Mouse (Mus musculus) right cerebral cortex, postnatal 4 days (tissue): Measurements from ENCODE around the gene Dio1.
A peak's percentile ranks its signal among the peaks of the same experiment; 100 is the strongest.

Experiments used
- DNase-seq: peaks from one replicate; pipeline ENCODE4 v3.0.0-alpha.2; 2022

Dio1 gene

GRCm38 (mm10) chr4:107299779-107300340 lies 7.1 kb downstream of the Dio1 start:
- DNase-seq, result no peak

- DNase-seq, result no peak
These were observed 8.8 kb downstream of the Dio1 start for GRCm38 (mm10) chr4:107298071-107298606.

GRCm38 (mm10) chr4:107292273-107292662 lies 14.7 kb downstream of the Dio1 start:
- no peak for DNase-seq

GRCm38 (mm10) chr4:107291611-107292272 lies 15.2 kb downstream of the Dio1 start:
- DNase-seq, result peak; percentile 7

- DNase-seq, result no peak
These were observed 19.5 kb downstream of the Dio1 start for GRCm38 (mm10) chr4:107287517-107287916.

GRCm38 (mm10) chr4:107286386-107286785 lies 20.6 kb downstream of the Dio1 start:
- no peak for DNase-seq

GRCm38 (mm10) chr4:107285446-107286200 lies 21.3 kb downstream of the Dio1 start:
- DNase-seq, result no peak

- DNase-seq, result no peak
These were observed 26.0 kb downstream of the Dio1 start for GRCm38 (mm10) chr4:107280843-107281475.

GRCm38 (mm10) chr4:107278188-107278707 lies 28.7 kb downstream of the Dio1 start:
- DNase-seq, result no peak

GRCm38 (mm10) chr4:107274511-107274910 lies 32.5 kb downstream of the Dio1 start:
- no peak for DNase-seq

- DNase-seq, result no peak
These were observed 33.3 kb downstream of the Dio1 start for GRCm38 (mm10) chr4:107273683-107274082.

GRCm38 (mm10) chr4:107260001-107260400 lies 47.0 kb downstream of the Dio1 start:
- no peak for DNase-seq

- no peak for DNase-seq
These were observed 52.6 kb downstream of the Dio1 start for GRCm38 (mm10) chr4:107254414-107254813.

GRCm38 (mm10) chr4:107253125-107254091 lies 53.6 kb downstream of the Dio1 start, which contains the start of the genes Lrrc42 and Hspb11:
Lrrc42 (minus strand) TSS chr4:107253532.
Hspb11 (plus strand) TSS chr4:107253593.
- DNase-seq, result peak; percentile 98

GRCm38 (mm10) chr4:107252522-107252921 lies 54.4 kb downstream of the Dio1 start:
- no peak for DNase-seq

- peak; percentile 22 for DNase-seq
These were observed 56.5 kb downstream of the Dio1 start for GRCm38 (mm10) chr4:107250494-107250893.

GRCm38 (mm10) chr4:107249471-107249870 lies 57.5 kb downstream of the Dio1 start:
- DNase-seq, result no peak

- DNase-seq, result no peak
These were observed 58.9 kb downstream of the Dio1 start for GRCm38 (mm10) chr4:107248061-107248460.

GRCm38 (mm10) chr4:107247110-107247509 lies 59.9 kb downstream of the Dio1 start:
- DNase-seq, result no peak

GRCm38 (mm10) chr4:107246040-107246439 lies 60.9 kb downstream of the Dio1 start:
- DNase-seq, result no peak

GRCm38 (mm10) chr4:107245368-107245767 lies 61.6 kb downstream of the Dio1 start:
- no peak for DNase-seq
